Mouse (Mus musculus) hindbrain, embryonic 13.5 days (tissue): ENCODE data around the gene Hmgb1. TPM values are rescaled to one million over a fixed set of nuclear protein-coding genes. Genes with fewer than 3 reads are reported as not detected.
"Not testable (repeated sequence)": the region's sequence is repeated elsewhere in the genome, so short reads cannot be mapped to it uniquely, and the experiment has no call there.

Source experiments
- ATAC-seq: fragments of 200-750 bp; cut with Nextera tagmentation; 2 replicates; pipeline ENCODE4 v1.8.0; 2017; ENCODE audit warnings: moderate TSS enrichment; ENCODE audit not compliant: low FRiP score
- H3K27ac ChIP-seq: fragments of 300-500 bp; sonication (generic); 2 replicates; pipeline ENCODE4 v1.5.1; 2015; ENCODE audit warnings: inconsistent platforms, mild to moderate bottlenecking, moderate library complexity
- H3K27me3 ChIP-seq: fragments of 300-500 bp; sonication (generic); 2 replicates; pipeline ENCODE4 v1.6.1; 2015; ENCODE audit warnings: mild to moderate bottlenecking, inconsistent platforms
- H3K36me3 ChIP-seq: fragments of 300-500 bp; sonication (generic); 2 replicates; pipeline ENCODE4 v1.6.1; 2015; ENCODE audit warnings: mild to moderate bottlenecking, inconsistent platforms
- H3K4me1 ChIP-seq: fragments of 300-500 bp; sonication (generic); replicated peaks from 2 replicates; pipeline ENCODE4 v1.6.1; 2015; ENCODE audit warnings: inconsistent platforms
- H3K4me2 ChIP-seq: fragments of 300-500 bp; sonication (generic); 2 replicates; pipeline ENCODE4 v1.6.1; 2015; ENCODE audit warnings: inconsistent platforms, mild to moderate bottlenecking, moderate library complexity
- H3K4me3 ChIP-seq: fragments of 300-500 bp; sonication (generic); 2 replicates; pipeline ENCODE4 v1.5.1; 2015; ENCODE audit warnings: mild to moderate bottlenecking, inconsistent platforms
- H3K9ac ChIP-seq: fragments of 300-500 bp; sonication (generic); 2 replicates; pipeline ENCODE4 v1.6.1; 2015; ENCODE audit warnings: mild to moderate bottlenecking, inconsistent platforms
- H3K9me3 ChIP-seq: fragments of 300-500 bp; sonication (generic); 2 replicates; pipeline ENCODE4 v1.6.1; 2016; ENCODE audit warnings: inconsistent platforms
- WGBS: fragments of 180-500 bp; shearing (Covaris S2); methylation state at CpG from one replicate; pipeline ENCODE4 v1.1.7; 2015; 5-methylcytosine and 5-hydroxymethylcytosine counted together
- polyA plus RNA-seq: library from polyadenylated mRNA; unstranded; fragments of >200 nt; fragmentation: Nextera tagmentation; extraction: Ambion mirVana; gene quantifications from 2 replicates; pipeline ENCODE4 v1.2.1, GENCODE M21; 2015

Hmgb1 gene
- polyA plus RNA-seq, 1 experiment from 2014 or later: 984 TPM

GRCm38 (mm10) chr5:149162890-149163289 lies 21.4 kb downstream of the Hmgb1 start:
- ATAC-seq: no peak
- Histone ChIP-seq H3K36me3 (no peaks in the 10 kb centered on the region), H3K9me3 (no peaks in the 10 kb centered on the region), H3K27ac (no peak overlapping the region), H3K9ac (no peak overlapping the region), H3K27me3 (no peaks in the 10 kb centered on the region), H3K4me2 (no peak overlapping the region), H3K4me3 (no peak overlapping the region), H3K4me1 (no peaks in the 10 kb centered on the region)
- WGBS: 79% methylated on average over 7 of the region's 7 CpGs

GRCm38 (mm10) chr5:149160469-149160868 lies 23.8 kb downstream of the Hmgb1 start:
- Histone ChIP-seq H3K36me3 (no peaks in the 10 kb centered on the region), H3K9ac (no peak overlapping the region), H3K4me3 (no peak overlapping the region), H3K27me3 (no peaks in the 10 kb centered on the region), H3K9me3 (no peaks in the 10 kb centered on the region), H3K4me2 (no peak overlapping the region), H3K4me1 (no peaks in the 10 kb centered on the region), H3K27ac (no peak overlapping the region)
- 89% methylated on average over 4 of the region's 4 CpGs for WGBS
- ATAC-seq: no peak

- Histone ChIP-seq H3K27me3 (no peaks in the 10 kb centered on the region), H3K4me3 (no peak overlapping the region), H3K9me3 (no peaks in the 10 kb centered on the region), H3K4me2 (no peak overlapping the region), H3K9ac (no peak overlapping the region), H3K36me3 (no peaks in the 10 kb centered on the region), H3K4me1 (no peaks in the 10 kb centered on the region), H3K27ac (no peak overlapping the region)
- no peak for ATAC-seq
- WGBS: 93% methylated on average over 6 of the region's 6 CpGs
Measured at GRCm38 (mm10) chr5:149159021-149159420, 25.3 kb downstream of the Hmgb1 start.

GRCm38 (mm10) chr5:149156886-149157563 lies 27.3 kb downstream of the Hmgb1 start:
- no peak overlapping the region for H3K4me3 ChIP-seq
- no peaks in the 10 kb centered on the region for H3K9me3 ChIP-seq
- ATAC-seq: no peak
- H3K4me1 ChIP-seq: no peaks in the 10 kb centered on the region
- no peaks in the 10 kb centered on the region for H3K27me3 ChIP-seq
- H3K27ac ChIP-seq: no peak overlapping the region
- no peak overlapping the region for H3K4me2 ChIP-seq
- H3K36me3 ChIP-seq: no peaks in the 10 kb centered on the region
- 91% methylated on average over 18 of the region's 18 CpGs for WGBS
- no peak overlapping the region for H3K9ac ChIP-seq

DNA sequence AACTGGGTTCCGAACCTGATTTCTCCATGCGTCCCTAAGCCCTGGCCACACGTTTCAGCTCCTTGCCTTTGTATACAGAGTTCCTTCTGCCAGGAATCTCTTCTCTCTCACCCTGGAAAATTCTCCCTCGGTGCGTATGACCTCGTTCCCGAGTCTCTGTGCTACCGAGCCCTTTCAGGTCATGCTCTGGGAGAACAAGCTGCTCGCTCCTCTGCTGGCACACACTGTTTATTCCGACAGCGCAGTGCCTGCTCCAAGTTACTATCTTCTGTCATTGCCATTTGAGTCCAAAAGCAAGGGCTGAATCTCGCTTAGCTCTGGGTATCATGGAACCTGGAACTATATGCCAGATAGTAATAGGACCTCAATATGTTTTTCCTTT lies 31.5 kb downstream of the Hmgb1 start:
- H3K27ac ChIP-seq: no peak overlapping the region
- no peak overlapping the region for H3K4me2 ChIP-seq
- no peak overlapping the region for H3K9ac ChIP-seq
- no peaks in the 10 kb centered on the region for H3K9me3 ChIP-seq
- no peak for ATAC-seq
- no peaks in the 10 kb centered on the region for H3K36me3 ChIP-seq
- H3K4me1 ChIP-seq: no peaks in the 10 kb centered on the region
- 75% methylated on average over 12 of the region's 12 CpGs for WGBS
- H3K4me3 ChIP-seq: no peak overlapping the region
- H3K27me3 ChIP-seq: no peaks in the 10 kb centered on the region

DNA sequence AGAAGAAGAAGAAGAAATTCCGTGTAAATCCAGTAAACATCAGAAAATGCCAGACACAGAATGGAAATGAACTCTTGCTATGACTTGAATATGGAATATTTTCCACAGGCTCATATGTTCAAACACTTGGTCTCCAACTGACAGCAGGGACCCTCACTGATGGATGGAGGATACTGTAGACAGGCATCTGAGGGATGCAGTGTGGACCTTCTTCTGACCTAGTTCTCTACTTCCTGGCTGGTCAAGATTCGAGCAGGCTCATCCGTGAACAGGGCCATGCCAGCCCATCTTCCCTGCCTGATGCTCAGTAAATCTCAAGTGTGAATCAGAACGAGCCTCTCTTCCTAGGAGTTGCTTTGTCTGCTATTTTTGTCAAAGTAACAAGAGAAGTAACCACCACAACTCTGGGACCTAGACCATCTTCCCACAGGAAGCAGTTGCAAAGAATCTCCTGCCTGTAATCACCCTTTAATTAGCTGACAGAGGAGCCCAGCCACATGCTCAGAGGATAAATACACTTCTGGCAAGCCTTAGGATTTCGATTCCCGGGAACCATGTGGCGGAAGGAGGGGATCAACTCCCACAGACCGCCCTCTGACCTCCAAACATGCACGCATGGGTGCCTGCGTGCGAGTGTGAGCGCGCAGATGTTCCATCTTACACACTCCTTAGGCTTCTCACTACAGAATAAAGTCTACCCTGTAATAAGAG lies 32.1 kb downstream of the Hmgb1 start:
- no peaks in the 10 kb centered on the region for H3K9me3 ChIP-seq
- no peak overlapping the region for H3K9ac ChIP-seq
- 66% methylated on average over 13 of the region's 13 CpGs for WGBS
- no peak overlapping the region for H3K4me3 ChIP-seq
- no peak for ATAC-seq
- H3K27ac ChIP-seq: no peak overlapping the region
- H3K36me3 ChIP-seq: no peaks in the 10 kb centered on the region
- H3K27me3 ChIP-seq: no peaks in the 10 kb centered on the region
- no peak overlapping the region for H3K4me2 ChIP-seq
- H3K4me1 ChIP-seq: no peaks in the 10 kb centered on the region

GRCm38 (mm10) chr5:149150882-149151281 lies 33.4 kb downstream of the Hmgb1 start:
- Histone ChIP-seq H3K9me3 (no peaks in the 10 kb centered on the region), H3K4me3 (no peak overlapping the region), H3K4me2 (no peak overlapping the region), H3K4me1 (no peaks in the 10 kb centered on the region), H3K36me3 (no peaks in the 10 kb centered on the region), H3K27me3 (no peaks in the 10 kb centered on the region), H3K27ac (no peak overlapping the region), H3K9ac (no peak overlapping the region)
- whole genome bisulfite sequencing: 94% methylated on average over 3 of the region's 3 CpGs
- no peak for ATAC-seq

DNA sequence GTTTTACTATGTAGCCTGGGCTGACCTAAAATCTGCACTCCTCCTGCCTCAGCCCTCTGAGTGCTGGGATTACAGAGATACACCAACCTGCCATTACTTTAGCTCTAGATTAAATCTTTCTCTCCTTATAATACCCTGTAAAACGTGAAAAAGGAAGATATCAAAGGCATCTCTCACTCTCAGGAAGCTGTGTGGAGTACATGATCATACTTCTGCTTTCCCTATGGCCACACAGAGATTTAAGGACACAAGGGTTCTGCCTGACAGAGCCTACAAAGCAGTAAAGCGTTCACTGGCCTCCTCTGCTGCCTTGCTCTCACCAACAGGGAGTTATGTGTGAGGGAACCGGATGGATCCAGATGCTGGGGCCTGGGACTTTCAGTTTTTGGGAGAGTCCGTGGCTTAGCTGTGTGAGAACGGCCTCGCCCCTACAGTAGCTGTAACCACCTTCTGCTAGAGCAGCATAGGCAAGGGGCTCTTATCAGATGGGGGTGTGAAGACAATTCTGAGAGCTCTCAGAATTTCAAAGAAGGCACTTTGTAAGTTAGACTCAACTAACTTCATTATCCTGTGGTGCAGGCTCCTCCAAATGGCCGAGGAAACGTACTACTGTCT lies 36.8 kb downstream of the Hmgb1 start:
- Histone ChIP-seq H3K36me3 (no peaks in the 10 kb centered on the region), H3K9ac (no peak overlapping the region), H3K4me1 (no peaks in the 10 kb centered on the region), H3K4me3 (no peak overlapping the region), H3K27me3 (no peaks in the 10 kb centered on the region), H3K4me2 (no peak overlapping the region), H3K9me3 (no peaks in the 10 kb centered on the region), H3K27ac (no peak overlapping the region)
- ATAC-seq: no peak
- WGBS: 87% methylated on average over 8 of the region's 8 CpGs

DNA sequence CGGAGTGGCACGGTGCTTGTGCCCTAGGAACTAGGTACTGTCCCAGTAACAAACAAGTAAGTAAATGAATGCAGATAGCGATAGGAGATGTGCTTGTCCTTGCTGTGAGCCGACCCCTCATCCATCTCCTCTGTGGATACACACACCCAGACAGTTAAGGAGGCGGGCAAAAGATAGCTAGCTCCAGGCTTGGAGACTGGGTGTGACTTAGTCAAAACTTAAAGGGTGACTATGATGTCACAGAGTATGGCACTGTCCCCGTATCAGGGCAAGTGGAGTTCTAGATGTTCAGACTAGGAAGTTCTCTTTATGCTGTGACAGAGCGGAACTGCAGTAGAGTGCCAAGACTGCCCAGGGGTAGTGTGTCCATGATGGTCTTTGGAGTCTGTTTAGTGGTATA lies 37.6 kb downstream of the Hmgb1 start:
- ATAC-seq: no peak

GRCm38 (mm10) chr5:149143766-149144375 lies 40.4 kb downstream of the Hmgb1 start:
- H3K36me3 ChIP-seq: no peaks in the 10 kb centered on the region
- no peak overlapping the region for H3K27ac ChIP-seq
- H3K9me3 ChIP-seq: no peaks in the 10 kb centered on the region
- no peaks in the 10 kb centered on the region for H3K27me3 ChIP-seq
- no peak for ATAC-seq
- no peak overlapping the region for H3K9ac ChIP-seq
- WGBS: 81% methylated on average over 25 of the region's 25 CpGs
- H3K4me1 ChIP-seq: no peaks in the 10 kb centered on the region
- no peak overlapping the region for H3K4me2 ChIP-seq
- no peak overlapping the region for H3K4me3 ChIP-seq

More for the DNA sequence above, 37.6 kb downstream of the Hmgb1 start:
- WGBS: 90% methylated on average over 7 of the region's 7 CpGs
- Histone ChIP-seq H3K36me3 (no peaks in the 10 kb centered on the region), H3K4me1 (no peaks in the 10 kb centered on the region), H3K9me3 (no peaks in the 10 kb centered on the region), H3K4me3 (no peak overlapping the region), H3K27ac (no peak overlapping the region), H3K9ac (no peak overlapping the region), H3K4me2 (no peak overlapping the region), H3K27me3 (no peaks in the 10 kb centered on the region)

GRCm38 (mm10) chr5:149141155-149141554 lies 43.1 kb downstream of the Hmgb1 start:
- not testable (repeated sequence) for H3K9ac ChIP-seq

GRCm38 (mm10) chr5:149140336-149140735 lies 44.0 kb downstream of the Hmgb1 start:
- Histone ChIP-seq H3K27ac (no peak overlapping the region), H3K4me2 (no peak overlapping the region), H3K9me3 (no peaks in the 10 kb centered on the region), H3K36me3 (no peaks in the 10 kb centered on the region), H3K9ac (no peak overlapping the region), H3K27me3 (no peaks in the 10 kb centered on the region), H3K4me1 (no peaks in the 10 kb centered on the region), H3K4me3 (no peak overlapping the region)
- ATAC-seq: no peak
- WGBS: 58% methylated on average over 9 of the region's 9 CpGs

More at GRCm38 (mm10) chr5:149141155-149141554, 43.1 kb downstream of the Hmgb1 start:
- H3K9me3 ChIP-seq, H3K27ac ChIP-seq, H3K36me3 ChIP-seq, H3K4me3 ChIP-seq, H3K27me3 ChIP-seq, H3K4me1 ChIP-seq, ATAC-seq, H3K4me2 ChIP-seq: not testable (repeated sequence)
- 97% methylated on average over 1 of the region's 1 CpGs for WGBS
